15 mouse cellular contexts compared by ENCODE assay signal in the genomic region with DNA sequence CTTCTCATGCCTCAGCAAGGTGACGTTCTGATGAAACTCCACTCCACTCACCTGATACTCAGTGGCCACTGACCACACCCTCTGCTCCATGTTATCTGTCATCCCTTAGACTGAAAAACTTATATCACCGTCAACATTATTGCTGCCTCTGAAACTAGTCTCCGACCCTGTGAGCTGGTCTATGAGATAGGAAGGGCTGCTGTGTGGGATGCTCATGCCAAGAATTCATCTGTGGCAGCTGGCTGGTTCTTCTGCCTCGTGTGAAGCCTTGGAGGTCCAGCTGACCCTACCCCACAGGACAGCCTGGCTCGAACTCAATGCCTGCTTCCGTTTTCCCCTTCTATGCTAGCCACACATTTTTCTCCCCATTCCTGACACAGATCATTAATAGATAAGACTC.
DNase-seq lines count a peak whose midpoint lies in the region; ATAC-seq and TF ChIP-seq lines count a peak whose summit lies in the region.
"Had no signal": no experiment of that assay in that cellular context is flagged by ENCODE, and none has a peak within 500 bp of the region (broad histone marks: within the 10 kb centered on the region; RNA-seq: fewer than 3 reads in every experiment).

No protein-coding gene starts in this region.

- no peaks in the 10 kb centered on the region for H3K9me3 ChIP-seq in intestine, postnatal 0 days (ENCODE audit: control insufficient read depth)
- H3K9me3 ChIP-seq in forebrain, embryonic 10.5 days = no peaks in the 10 kb centered on the region
- H3K9me3 ChIP-seq: limb, embryonic 13.5 days; midbrain, embryonic 10.5 days had no signal

- no peak overlapping the region for H3K9ac ChIP-seq in intestine, postnatal 0 days (ENCODE audit: low read depth, low read length)
- H3K9ac ChIP-seq: limb, embryonic 13.5 days had no signal

- no peak overlapping the region for H3K4me3 ChIP-seq in intestine, postnatal 0 days (ENCODE audit: low read depth, low read length)
- H3K4me3 ChIP-seq in forebrain, embryonic 10.5 days = no peak overlapping the region
- H3K4me3 ChIP-seq: limb, embryonic 13.5 days; midbrain, embryonic 10.5 days had no signal

- WGBS in intestine, postnatal 0 days = 54% methylated on average over 6 of the region's 6 CpGs
- WGBS in forebrain, embryonic 10.5 days = 93% methylated on average over 6 of the region's 6 CpGs

- DNase-seq in 416B (ENCODE audit: low read depth) = peak; percentile 24
- peak; percentile 55 for DNase-seq in c-Kit-positive CD71-positive TER-119-negative erythroid progenitor cells, embryonic 14.5 days (ENCODE audit: low read depth)
- no peak for DNase-seq in forebrain, embryonic 10.5 days (ENCODE audit: extremely low spot score, low spot score)
- DNase-seq in urinary bladder, postnatal 4 days (ENCODE audit: low spot score in 2 of 2) = no peak
- DNase-seq: adrenal gland, postnatal 10 days; cerebellum, postnatal 25 days; heart, postnatal 4 days; kidney, postnatal 10 days; lung, postnatal 10 days; right cerebral cortex, postnatal 4 days had no signal

- no peak for TF ChIP-seq CTCF in intestine, postnatal 0 days (IDR thresholded peaks at IDR 0.05; ENCODE audit: low read depth)

- no peak overlapping the region for H3K4me2 ChIP-seq in intestine, postnatal 0 days (replicated peaks; ENCODE audit: low read depth)
- H3K4me2 ChIP-seq: limb, embryonic 13.5 days had no signal

- 0 out of 2 replicates have a peak, but pooled peaks cover 4% of the 10 kb centered on the region for H3K36me3 ChIP-seq in intestine, postnatal 0 days (ENCODE audit: control insufficient read depth, insufficient read depth)
- peaks cover 40% of the 10 kb centered on the region for H3K36me3 ChIP-seq in forebrain, embryonic 10.5 days (replicated peaks)

- H3K27ac ChIP-seq in intestine, postnatal 0 days (ENCODE audit: low read depth, low read length) = peak overlapping the region; percentile 80
- no peak overlapping the region for H3K27ac ChIP-seq in forebrain, embryonic 10.5 days
- H3K27ac ChIP-seq: limb, embryonic 13.5 days had no signal

- H3K27me3 ChIP-seq in intestine, postnatal 0 days (replicated peaks; ENCODE audit: control insufficient read depth, insufficient read depth, low read length) = no peaks in the 10 kb centered on the region
- no peaks in the 10 kb centered on the region for H3K27me3 ChIP-seq in forebrain, embryonic 10.5 days (ENCODE audit: poor library complexity, severe bottlenecking)
- H3K27me3 ChIP-seq: limb, embryonic 13.5 days had no signal

- H3K4me1 ChIP-seq in intestine, postnatal 0 days (replicated peaks; ENCODE audit: control insufficient read depth, insufficient read depth, low read length) = peaks cover 24% of the 10 kb centered on the region
- peaks cover 64% of the 10 kb centered on the region for H3K4me1 ChIP-seq in forebrain, embryonic 10.5 days

- peak; percentile 9; the same call in 1 of the 2 replicates for ATAC-seq in intestine, postnatal 0 days
- ATAC-seq in megakaryocyte progenitor cell, adult 5-6 weeks (replicated peaks; ENCODE audit: poor library complexity) = peak; percentile 63
- no peak for ATAC-seq in frontal cortex, adult (ENCODE audit: low TSS enrichment)

Comparison
In these comparisons a context has a peak if more than half of its experiments do, and no peak if none do; other contexts are left out.
1. DNase-seq: peak in 416B (single experiment) and c-Kit-positive CD71-positive TER-119-negative erythroid progenitor cells, embryonic 14.5 days (single experiment); none in forebrain, embryonic 10.5 days (single experiment) and urinary bladder, postnatal 4 days (0 of 2).